Mouse (Mus musculus): ENCODE measurements around the gene Kmt2b.

DNA sequence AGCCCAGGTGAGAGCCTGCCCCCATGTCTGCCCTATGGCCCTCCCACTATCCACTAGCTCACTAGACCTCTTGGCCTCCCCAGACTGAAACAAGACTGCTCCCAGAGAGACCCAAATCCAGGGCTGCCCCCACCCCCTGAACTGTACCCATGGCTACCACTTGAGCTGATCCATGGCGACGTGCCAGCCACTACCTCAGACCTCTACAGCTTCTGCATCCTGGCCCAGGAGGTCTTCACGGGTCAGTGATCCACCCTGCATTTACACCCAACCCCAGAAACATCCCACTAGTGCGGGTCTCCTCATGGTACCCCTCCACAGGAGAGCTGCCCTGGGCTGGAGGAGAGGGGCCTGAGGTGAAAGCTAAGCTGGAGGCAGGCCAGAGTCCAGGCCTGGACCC, 68.1 kb downstream of the Kmt2b start:
- TF ChIP-seq BHLHE40 (IDR thresholded peaks at IDR 0.05; ENCODE audit: borderline replicate concordance, low read depth, low read length) = no peak
- TF ChIP-seq MAFK (IDR thresholded peaks at IDR 0.05; ENCODE audit: borderline replicate concordance, low read depth, low read length) = no peak
- TF ChIP-seq CTCF (IDR thresholded peaks at IDR 0.05 in 2 of 3, conservative IDR thresholded peaks at IDR 0.05 in 1 of 3; ENCODE audit: control insufficient read depth in 1 of 3, insufficient read depth in 1 of 3, low read depth in 2 of 3, low read length in 3 of 3, poor library complexity in 1 of 3, severe bottlenecking in 1 of 3) = no peak
- no peak for TF ChIP-seq POLR2A (IDR thresholded peaks at IDR 0.05; ENCODE audit: control insufficient read depth in 1 of 2, insufficient read depth in 1 of 2, low read depth in 1 of 2, low read length in 2 of 2, poor library complexity in 1 of 2)
- no peak for TF ChIP-seq MXI1 (IDR thresholded peaks at IDR 0.05; ENCODE audit: low read depth, low read length)
- TF ChIP-seq GATA1 (IDR thresholded peaks at IDR 0.05; ENCODE audit: low read depth, low read length) = no peak
- TF ChIP-seq MAX (IDR thresholded peaks at IDR 0.05; ENCODE audit: low read length) = no peak
- TF ChIP-seq USF1 (IDR thresholded peaks at IDR 0.05; ENCODE audit: low read depth, low read length) = no peak
- TF ChIP-seq ZNF384 (IDR thresholded peaks at IDR 0.05; ENCODE audit: low read depth, low read length) = no peak
